Mouse (Mus musculus): ENCODE results near the gene Pfdn6.

- no peak for TF ChIP-seq CTCF (IDR thresholded peaks at IDR 0.05; ENCODE audit: insufficient read depth, low read depth, low read length)
- no peak for TF ChIP-seq POLR2A (IDR thresholded peaks at IDR 0.05; ENCODE audit: insufficient read depth, low read depth, low read length)
Observed at GRCm38 (mm10) chr17:33910346-33911051, 29.6 kb downstream of the Pfdn6 start.
